Mouse (Mus musculus): Measurements from ENCODE around the gene Gm7694.

The Gm7694 gene

DNA sequence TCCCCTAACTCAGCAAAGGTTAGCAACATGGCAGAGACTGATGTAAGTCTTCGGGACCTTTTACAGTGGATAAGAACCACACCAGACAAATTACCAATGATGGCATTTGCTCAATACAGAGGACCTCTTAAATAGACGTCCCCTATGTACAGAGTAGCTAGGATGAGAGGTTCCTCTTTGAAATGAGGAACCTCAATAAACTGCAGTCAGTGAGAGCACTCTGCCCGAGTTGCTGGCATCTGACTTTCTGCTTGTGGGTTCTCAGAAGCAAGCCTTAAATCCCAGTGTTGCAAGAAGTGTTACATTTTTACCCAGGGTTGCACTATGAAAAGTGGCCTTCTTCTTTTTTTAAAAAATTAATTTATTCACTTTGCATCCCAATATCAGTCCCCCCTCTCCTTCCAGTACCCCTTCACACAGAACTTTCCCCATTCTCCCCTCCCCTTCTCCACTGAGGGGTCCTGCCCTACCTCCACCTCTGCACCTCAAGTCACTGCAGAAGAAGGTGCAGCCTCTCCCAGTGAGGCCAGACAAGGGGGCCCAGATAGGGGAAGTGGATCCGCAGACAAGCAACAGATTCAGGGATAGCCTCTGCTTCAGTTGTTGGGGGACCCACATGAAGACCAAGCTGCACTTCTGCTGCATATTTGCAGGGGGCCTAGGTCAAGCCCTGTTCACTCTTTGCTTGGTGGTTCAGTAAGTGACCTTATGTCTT is 23.6 kb downstream of the Gm7694 start:
- DNase-seq (ENCODE audit: low spot score in 2 of 2) = no peak

DNA sequence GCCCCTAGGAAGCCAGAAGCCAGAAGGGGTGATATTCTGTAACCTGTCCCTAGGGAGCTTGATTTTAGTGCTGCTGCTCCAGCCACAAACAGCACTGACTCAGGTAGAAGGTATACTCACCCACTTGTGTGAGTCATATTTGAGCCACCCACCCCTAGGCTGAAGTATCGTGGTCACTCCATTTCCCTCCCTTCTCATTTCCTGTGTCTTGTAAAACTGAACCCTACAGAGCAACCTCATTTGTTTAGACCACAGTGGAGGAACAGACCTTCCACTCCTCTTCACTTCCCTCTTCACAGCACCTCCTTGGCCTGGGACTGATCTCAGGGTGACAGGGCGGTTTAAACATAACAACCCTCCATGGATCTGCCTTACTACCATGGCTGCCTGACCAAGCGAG is 29.1 kb downstream of the Gm7694 start, which contains the start of gene Sh2d1b1:
Gene Sh2d1b1 (plus strand): TSS at position 305 of the 400 bp plus-strand sequence.
- no peak for DNase-seq (ENCODE audit: low spot score in 2 of 2)

DNA sequence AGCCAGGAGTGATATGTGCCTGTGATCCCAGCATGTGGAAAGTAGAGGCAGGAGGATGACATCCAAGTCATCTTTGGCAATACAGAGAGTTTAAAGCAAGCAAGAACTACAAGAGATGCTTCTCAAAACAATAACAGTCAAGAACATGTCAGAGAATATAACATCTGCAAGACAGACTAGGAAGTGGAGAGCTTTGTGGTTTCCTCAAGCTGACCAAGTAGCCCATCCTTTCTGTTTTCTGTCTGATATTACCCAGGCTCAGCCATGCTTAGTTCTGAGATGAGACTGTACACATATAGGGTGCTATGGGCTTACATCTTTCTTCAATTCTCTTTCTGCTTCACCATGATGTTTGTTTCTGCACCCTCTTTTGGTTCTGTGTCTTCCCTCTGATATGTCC is 32.9 kb downstream of the Gm7694 start:
- no peak for DNase-seq (ENCODE audit: low spot score in 2 of 2)

DNA sequence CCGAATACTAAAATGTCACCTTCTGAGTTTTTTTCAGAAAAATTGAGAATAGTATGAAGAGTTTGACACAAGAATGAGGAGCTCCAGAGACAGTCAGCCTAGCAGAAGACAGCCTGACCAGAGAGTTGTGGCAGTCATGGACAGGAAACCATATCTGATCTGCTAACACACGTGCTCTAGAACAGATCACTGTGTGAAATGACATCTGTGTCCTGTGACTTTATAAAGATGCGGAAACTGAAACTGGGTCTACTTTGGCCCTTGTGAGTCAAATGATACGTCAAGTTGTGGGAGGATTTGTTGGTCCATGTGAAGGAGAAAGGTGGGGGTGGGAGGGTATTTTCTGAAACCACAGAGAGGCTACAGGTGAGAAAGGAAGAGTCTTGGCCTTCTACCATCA is 35.4 kb downstream of the Gm7694 start:
- no peak for DNase-seq (ENCODE audit: low spot score in 2 of 2)

DNA sequence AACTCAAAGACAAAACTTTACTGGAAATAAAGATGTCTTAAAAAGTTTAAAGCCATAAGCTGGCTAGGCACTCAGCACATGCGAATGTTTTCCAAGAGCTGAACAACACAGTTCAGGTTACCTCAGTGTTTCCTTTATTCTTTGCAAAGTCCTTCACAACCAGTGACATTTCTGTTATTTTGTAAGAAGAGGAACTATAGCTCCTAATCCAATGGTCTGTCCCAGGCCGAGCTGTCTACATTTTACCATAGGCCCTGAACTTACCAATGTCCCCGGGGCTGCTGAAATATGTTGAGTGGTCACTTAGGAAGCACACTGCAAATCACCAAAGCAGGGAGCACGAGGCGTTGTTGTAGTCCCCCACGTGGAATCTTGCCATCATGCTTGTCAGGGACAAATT is 35.9 kb downstream of the Gm7694 start:
- no peak for DNase-seq (ENCODE audit: low spot score in 2 of 2)

DNA sequence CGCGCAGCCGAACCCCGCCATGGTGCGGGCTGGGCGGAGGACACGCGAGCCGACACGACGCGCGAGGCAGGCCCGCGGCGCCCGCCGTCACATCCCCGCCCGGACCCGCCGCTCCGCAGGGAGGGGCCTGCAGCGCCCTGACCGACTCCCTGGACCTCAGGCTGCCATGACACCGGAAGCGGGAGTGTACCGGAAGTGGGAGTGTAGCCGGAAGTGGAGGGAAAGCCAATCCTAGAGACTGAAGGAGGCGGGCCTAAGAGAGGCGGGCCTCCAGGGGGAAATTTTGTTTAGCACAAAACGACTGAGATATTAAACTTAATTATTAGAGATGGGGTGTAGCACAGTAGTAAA is 50.6 kb downstream of the Gm7694 start:
- DNase-seq (ENCODE audit: low spot score in 2 of 2) = peak; percentile 69 to 80

DNA sequence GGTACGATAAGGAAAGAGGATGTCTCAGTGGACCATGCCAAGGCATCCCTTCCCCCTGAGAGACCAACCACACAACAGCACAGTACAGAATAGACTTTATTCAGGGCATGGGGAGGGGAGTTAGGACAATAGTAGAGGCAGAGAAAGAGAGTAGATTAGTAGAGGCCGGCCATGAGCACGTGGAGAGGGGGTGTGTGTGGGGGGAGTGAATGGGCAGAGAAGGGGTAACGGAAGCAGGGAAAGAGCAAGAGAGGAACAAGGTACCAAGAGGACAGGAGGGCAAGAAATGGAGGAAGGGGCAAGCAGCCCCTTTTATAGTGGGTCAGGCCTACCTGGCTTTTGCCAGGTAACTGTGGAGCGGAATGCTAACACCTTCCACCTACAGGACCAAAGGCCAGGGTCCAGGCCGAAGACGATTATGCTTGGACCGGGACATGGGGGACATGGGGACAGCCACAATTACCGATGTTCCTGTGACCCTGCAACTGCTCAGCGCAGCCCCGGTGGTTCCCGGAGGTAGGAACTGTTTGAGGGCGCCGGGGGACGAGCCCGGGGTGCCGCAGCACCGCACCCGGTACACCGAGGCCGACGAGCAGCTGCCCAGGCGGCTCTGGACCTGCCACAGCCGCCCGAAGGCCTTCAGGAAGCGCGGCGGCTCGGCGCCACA is 51.1 kb downstream of the Gm7694 start:
- DNase-seq (ENCODE audit: low spot score in 2 of 2) = no peak

Data from right cerebral cortex, postnatal 36 days (tissue).